Mouse (Mus musculus) adrenal gland (tissue): ENCODE data around the gene Rhot1.

Source experiments
- intact Hi-C: fragments of 180-260 bp; cut with DNase I; formaldehyde crosslinking; loops from one replicate; pipeline ENCODE4 v1.15.1; 2025

Gene Rhot1

DNA sequence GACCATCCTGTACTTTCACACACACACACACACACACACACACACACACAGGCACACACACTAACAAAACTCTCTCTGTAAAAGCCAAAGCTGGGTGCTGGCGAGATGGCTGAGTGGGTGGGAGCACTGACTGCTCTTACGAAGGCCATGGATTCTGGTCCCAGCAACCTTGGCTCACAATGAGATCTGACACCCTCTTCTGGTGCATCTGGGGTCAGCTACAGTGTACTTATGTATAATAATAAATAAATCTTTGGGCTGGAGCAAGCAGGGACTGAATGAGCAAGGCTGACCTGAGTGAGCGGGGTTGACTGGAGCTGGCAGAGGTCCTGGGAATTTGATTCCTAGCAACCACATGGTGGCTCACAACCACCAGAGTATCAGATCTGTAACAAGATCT, 75.0 kb downstream of the Rhot1 start:
- intact Hi-C loops = no loop called here

DNA sequence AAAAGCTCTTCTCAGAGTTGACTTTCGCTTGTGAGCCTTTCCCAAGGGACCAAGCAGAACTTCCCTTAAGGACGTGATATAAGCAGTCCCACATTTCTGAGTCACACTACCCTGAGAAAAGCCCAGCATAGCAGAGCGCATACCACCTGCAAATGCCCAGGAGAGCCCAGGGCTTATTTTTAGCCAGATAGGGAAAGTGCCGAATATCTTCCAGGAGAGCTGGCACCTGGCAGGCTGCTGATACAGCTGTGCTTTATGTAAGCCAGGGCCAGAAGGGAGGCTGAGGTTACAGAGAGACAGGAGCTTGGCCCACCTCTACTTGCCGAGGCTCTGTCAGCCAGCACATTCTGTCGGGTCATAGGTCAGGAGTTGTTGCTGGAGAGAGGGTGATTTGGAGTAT, 75.8 kb downstream of the Rhot1 start:
- intact Hi-C loops = no loop called here

DNA sequence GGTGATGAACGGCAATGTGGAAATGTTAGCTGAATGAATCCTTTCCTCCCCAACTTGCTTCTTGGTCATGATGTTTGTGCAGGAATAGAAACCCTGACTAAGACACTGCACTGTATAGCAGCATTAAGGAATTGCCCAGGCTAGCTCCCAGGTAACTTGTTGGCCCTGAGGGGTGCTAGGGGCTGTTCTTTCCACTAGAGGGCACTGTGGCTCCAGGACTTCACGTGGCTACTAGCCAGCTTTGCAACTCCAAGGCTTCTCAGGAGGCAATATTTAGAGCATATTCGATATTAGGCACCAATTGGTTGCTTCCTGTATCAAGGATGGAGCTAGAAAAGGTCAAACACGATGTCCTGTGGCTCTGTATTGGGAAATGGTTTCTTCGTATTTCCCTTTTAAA, 78.3 kb downstream of the Rhot1 start:
- intact Hi-C loops = no loop called here

DNA sequence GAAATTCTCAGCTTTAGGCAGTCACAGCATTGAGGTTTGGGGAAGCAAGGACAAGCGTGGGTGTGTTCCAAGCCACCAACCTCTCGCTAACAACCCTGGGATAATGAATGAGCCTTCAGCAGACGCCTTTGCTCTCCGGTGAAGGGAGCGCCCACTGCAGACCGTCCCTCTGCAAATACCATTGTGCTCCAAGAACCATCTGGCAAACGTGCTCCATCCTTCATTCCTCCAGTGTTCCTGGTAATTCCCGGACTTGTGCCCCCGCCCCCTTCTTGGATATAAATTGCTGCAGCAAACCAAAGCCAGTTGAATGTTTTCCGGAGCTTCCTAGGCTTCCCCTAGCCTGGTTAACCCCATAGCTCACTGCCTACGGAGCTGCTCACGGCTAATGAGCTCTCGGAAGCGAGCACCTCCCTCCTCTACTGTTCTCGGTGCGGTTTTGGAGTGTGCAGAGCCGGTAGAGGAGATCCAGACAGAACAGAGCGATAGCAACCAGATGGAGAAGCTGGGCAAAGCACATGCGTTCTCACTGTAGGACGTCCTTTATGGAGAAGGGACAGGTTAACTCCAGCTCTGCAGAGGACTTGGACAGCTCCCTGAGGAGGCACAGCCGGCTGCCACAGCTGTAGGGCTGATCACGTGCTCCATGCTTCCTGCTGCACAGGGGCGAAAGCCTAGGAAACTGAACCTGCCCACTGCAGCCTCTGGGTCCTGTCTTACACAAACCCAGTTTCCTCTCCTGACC, 81.1 kb downstream of the Rhot1 start:
- intact Hi-C loops = loop anchor here (2.0 kb wide), 1 partner anchor 61 kb away; no protein-coding TSS in a partner anchor

DNA sequence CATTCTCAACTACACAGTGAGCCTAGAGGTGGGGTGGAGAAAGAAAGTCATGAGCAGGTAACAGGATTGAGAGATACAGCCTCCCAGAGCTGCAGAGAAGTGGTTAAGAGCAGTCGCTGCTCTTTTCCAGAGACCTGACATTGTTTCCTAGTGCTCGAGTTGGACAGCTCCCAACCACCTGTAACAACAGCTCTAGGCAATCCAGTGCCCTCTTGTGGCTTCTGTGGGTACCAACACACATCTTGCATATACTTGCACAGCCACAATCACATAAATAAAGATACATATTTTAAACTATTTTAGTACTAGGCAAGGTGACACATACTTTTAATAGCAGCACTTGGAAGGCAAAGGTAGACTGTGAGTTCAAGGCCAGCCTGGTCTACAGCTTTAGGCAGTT, 82.2 kb downstream of the Rhot1 start:
- intact Hi-C loops = loop anchor here (2.0 kb wide), 1 partner anchor 60 kb away; no protein-coding TSS in a partner anchor

DNA sequence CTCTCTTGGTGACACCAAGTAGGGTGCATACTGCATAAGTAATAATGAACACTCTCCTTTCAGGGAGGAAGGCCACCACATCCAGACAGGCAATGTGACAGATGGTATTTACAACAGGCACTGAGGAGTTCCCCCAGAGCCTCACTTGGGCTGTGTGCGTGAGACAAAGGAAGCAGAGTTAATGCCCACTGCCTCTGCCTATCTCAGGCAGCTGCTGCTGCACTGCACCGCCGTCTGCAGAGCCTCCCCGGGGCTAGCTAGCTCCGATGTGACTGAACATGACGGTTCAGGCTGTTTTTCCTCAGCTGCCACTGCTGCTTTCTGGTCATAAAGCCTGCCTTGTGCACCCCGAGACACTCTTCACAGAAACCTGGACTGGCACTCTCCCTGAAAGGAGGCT, 83.6 kb downstream of the Rhot1 start:
- intact Hi-C loops = no loop called here

DNA sequence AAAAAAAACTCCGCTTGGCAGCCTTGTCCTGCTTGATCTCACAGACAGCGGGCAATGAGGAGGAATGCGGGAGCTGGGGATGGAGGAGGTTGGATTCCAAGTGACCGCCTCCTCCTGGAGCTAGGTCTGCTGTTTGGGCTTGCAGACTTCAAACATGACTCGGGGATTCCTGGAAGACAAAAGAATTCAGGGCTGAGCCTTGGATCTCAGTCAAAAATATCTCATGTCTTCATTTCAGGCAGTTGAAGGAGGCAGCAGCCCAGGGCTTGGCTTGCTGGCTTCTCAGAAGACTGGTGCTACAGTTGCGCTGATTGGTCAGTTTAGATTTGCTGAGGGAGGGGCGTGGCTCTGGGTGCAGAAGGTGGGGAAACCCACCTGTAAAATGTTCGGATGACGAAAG, 86.2 kb downstream of the Rhot1 start:
- intact Hi-C loops = no loop called here

DNA sequence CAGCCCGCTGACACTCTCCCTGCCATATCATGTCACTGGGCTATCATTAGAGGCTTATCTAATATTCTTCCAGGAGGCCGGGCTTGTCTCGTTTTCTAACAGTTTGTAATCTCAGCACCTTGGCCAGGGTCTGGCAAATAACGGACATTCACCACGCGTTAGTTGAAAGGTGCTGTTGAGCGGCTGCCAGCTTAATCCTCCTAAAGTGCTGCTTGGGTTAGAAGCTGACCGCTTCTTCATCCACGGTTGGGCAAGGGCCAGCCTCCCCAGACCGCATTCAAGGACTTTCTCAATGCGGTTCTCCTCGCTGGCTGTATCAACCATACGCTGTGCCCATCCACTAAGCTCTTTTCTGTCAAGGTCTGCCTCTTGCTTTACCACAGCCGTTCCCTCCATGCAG, 87.0 kb downstream of the Rhot1 start:
- intact Hi-C loops = no loop called here

DNA sequence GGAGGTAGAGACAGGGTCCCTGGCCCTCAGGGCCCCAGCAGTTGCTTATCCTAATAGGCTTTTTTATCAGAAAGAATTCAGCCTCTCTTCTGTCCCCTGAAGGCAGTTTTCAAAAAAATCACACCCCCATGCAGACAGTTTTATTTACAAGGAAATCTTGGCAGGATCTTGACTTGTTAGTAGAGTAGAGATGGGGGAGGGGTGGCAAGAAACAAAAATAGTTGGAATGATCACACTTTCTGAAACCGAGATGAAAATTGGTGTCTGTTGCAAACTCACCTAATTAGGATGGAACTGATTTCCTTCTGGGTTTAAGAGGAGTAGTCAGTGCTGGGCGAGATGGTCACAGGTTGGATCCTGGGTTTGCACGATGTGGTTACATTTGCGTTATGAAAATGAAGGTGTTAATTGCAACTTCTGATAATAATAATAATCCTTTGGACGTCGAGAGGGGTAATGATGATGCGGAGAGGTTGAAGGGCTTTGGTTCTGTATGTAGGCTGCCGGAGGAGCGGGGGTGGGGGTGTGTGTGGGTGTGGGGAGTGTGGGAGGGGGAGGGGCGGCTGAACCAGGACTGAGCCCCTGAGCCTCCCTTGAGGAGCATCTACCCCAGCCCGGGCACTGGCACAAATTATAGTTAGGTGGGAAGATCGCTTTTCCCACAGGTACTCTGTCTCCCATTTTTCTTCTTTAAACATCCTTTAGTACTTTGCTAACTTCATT, 90.9 kb downstream of the Rhot1 start:
- intact Hi-C loops = no loop called here

DNA sequence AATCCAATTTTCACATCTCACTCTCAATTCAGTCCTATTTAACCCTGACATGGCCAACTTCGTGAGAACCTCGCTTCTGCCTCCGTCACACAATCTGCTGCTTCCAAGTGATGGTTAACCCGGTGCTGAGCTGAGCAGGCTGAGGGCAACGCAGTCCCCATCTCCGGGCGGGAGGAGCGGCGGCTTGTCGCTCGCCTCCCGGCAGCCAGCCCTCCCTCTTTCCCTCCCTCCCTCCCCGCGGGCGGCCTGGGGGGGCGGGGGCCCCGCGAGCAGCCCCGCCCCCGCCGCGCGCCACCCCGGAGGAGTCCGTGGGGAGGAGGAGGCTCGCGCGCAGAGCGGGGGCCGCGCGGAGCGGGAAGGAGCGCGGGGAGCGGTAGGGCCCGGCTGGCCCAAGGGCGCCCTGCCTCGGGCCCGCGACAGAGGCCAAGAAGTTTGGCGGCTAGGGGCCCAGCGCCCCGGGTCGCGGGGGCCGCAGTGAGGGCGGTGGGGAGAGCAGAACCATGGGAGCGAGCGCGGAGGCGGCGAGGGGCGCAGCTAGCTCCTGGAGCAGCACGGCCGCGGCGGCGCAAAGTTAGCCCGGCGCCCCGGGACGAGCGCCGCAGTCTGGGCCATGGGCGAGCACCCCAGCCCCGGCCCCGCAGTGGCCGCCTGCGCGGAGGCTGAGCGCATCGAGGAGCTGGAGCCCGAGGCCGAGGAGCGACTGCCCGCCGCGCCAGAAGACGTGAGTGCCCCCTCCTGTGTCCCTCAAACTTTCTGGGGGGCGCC, 91.9 kb downstream of the Rhot1 start, which contains the start of gene Rhbdl3:
Gene Rhbdl3 (plus strand): TSS at position 362 of the 765 bp plus-strand sequence.
- intact Hi-C loops = no loop called here

DNA sequence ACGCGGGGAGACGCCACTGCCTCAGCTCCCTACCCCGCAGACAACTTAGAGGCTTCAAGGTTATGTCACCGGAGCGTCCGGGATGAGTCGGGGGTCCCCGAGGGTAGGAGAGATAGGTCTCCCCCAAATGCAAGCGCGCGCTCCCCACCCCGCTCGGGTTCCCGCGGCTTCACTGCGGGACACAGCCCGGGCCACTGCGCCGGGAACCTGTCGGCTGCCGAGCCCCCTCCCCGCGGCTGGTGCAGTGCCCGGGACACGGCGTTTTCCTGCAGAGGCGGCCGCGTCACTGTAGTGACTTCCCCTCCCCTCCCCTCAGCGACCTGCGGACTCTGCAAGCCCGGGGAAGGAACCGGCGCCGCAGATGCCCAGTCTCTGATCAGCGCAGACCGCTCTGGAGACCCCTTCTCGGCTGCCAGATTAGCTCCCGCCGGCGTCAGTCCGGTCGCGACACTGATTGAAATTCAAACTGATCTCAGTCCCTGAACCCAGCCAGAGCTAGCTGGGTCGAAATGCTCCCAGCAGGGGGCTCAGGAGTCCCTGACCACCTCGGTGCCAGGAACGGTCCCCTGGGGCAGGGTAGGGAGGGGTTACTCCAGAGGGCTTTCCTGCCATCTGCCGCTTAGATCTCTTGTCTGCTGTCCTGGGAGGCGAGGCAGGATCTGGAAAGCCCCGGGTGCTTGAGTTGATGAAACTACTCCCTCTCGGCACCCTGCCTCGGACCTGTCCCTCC, 92.7 kb downstream of the Rhot1 start:
- intact Hi-C loops = no loop called here

DNA sequence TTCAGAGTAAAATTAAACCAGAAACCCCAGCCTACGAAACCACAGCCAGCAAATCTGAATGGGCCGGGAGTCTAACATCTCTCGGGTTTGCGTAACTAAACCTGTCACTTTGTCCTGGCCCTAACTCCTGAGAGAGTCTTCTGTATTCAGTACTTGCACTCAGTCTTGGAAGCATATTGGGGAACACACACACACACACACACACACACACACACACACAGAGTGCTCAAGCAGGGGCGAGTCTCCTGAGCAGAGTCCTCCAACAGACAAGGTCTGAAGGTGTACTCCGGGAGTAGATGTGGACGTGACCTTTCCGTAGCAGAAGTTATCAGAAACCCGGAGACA, 93.2 kb downstream of the Rhot1 start:
- intact Hi-C loops = no loop called here

DNA sequence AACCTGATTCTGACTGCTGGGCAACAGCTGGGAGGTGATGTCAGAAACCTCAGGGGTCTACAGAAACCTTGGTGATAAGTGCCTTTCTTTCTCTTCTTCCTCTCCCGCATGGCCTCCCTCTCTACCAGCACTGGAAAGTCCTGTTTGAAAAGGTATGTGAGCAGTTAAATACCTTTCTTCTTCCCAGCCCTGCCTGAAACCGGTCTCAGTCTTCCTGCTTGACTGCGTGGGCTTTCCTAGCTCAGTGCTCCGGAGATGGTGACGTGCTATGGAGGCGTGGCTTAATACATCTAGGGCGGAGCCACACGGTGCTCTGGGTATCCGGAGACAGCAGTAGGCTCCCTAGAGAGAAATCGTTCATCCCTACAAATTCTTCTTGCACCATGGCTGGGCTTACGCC, 93.7 kb downstream of the Rhot1 start:
- intact Hi-C loops = no loop called here

DNA sequence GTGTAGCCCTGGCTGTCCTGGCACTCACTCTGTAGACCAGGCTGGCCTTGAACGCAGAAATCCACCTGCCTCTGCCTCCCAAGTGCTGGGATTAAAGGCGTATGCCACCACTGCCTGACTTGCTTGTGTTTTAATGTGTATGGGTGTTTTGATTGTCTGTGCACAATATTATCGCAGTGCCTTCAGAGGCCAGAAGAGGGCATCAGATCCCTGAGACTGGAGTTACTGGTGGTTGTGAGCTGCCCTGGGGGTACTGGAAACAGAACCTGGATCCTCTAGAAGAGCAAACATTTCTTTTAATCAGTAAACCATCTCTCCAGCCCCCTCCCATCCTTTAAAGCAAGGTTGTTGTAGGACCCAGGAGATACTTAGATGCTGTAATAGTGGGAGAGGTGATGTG, 94.9 kb downstream of the Rhot1 start:
- intact Hi-C loops = no loop called here

DNA sequence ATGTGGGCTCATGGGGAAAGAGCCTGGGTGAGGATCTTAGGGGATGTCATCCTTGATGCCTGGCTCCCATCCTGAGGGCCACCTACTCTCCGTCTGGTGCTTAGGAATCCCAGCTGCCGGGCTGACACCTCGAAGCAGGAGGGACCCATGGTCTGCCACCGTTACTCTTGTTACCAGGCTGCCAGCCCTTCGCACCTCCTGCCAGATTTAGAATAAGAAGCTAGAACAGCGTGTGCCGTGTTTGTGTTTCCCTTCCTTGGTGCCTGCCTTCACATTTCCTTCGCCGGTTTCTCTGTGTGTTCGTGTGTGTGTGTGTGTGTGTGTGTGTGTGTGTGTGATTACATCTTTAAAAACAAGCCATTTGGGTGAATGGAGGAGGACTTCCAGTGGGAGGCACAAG, 96.0 kb downstream of the Rhot1 start:
- intact Hi-C loops = no loop called here

DNA sequence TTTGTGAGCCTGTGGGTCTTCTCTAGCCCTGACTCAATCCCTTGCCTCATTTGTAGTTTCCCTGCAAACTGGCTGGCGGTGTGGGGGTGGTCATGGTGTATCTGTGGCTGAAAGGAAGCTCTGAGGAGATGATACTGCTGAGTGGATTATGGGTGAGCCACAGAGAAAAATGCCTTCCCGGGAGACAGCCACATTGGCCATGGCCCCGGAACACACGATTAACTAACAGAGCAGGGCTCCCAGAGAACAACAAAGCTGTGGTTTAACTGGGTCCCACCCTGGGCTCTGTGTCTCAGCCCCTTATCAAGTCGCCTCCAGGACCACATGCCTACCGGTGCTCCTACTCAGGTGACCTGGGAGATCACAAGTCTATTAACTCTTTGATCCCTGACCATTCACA, 99.7 kb downstream of the Rhot1 start:
- intact Hi-C loops = no loop called here

DNA sequence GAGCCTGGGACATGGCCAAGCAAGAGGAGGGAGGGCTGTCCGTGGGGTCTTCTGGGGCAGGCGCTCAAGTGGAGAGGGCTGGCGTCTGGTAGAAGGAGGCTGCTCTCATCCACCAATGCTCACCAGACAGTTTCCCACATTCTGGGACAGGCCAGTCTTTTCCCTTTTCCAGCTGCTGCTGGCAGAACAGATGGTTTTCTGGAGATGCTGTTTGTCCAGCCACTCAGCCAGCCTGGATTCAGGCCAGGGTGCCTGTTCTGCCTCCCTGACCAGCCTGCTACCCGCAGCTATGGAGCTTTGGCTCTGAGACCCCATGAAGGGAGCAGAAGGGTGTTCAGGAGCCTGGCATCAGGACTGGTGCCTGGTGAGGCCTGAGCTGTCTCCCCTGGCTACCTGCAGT, 102.5 kb downstream of the Rhot1 start:
- intact Hi-C loops = no loop called here

DNA sequence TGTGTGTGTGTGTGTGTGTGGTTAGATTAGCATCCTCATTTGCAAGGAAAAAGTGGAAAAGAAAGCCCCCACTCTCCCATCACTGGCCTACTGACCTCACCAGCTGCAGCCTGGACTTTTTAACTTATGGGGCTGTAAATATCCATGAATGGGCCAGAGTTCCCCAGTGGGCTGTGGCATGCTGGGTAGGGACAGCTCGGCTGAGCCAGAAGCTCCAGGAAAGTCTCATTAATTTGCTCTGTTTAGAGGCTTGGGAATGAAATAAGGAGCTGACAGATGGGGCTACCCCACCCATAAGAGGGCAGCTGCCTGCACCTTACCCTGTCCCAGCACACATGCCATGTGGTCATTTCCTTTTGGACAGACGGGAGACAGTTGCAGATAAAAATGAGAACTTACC, 103.2 kb downstream of the Rhot1 start:
- intact Hi-C loops = no loop called here

DNA sequence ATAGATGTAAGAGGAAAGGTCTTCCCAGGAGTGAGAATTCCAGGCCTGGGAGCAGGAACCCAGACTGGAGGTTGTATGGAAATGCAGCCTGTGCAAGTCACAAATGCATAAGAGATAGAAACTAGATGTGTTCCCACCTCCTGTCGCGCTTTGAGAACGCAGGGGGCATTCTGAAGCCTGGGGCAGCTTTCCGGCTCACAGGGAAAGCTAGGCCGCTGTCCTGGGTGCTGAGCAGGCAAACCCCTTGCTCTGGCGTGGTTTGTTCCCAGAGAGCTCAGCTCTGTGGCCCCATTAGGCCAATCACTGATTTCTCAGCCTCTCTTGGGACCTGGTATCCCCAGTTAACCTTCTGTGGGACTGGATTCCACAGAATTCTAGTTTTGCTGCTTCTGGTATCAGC, 103.7 kb downstream of the Rhot1 start:
- intact Hi-C loops = no loop called here

DNA sequence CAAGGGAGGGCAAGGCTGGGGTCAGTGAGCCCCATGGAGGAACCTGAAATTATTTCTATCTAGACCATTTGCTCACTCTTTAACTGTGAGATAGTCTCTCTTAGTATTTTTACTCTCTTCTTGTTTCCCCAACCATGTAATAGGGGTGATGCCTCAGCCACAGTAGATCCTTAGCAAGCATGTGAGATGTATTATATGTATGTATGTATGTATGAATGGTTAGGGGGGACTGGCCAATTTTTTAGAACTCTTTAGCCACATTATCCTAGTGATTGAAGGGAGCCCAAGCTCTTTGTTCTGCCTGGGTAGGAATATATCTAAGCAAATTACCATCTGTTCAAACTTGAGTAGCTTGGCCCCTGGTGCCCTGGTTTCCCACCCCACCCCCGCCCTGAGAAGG, 104.6 kb downstream of the Rhot1 start:
- intact Hi-C loops = no loop called here

DNA sequence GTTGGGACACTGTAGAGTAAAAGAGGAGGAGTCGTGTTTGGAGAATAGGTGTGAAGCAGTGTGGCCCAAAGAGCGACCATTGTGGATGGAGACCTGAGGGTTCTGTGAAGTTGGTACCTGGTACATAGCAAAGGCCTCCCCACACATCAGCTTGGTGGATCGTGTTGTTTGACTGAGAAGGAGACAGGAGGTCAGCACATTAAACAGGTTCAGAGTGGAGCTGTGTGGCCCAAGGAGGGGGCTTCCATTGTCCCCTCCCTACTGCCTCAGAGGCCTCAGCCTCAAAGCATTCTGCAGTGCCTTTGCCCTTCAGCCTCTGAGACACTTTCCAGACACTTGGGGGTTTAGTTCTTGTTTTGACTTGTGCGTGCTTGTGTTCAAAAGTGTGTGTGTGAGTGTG, 105.1 kb downstream of the Rhot1 start:
- intact Hi-C loops = no loop called here
